Mouse (Mus musculus): ENCODE data around the gene Usp7.
"Not testable (repeated sequence)": the region's sequence is repeated elsewhere in the genome, so short reads cannot be mapped to it uniquely, and the experiment has no call there.

- not testable (repeated sequence) for TF ChIP-seq GATA1 (IDR thresholded peaks at IDR 0.05; ENCODE audit: borderline replicate concordance, low read length); FLI1 (IDR thresholded peaks at IDR 0.05; ENCODE audit: low read length)
Measured at GRCm38 (mm10) chr16:8732450-8732849, 59.7 kb downstream of the Usp7 start.
